Mouse (Mus musculus) bone marrow, adult 2 months (tissue): ENCODE results near the gene Acp2. TPM values are rescaled to one million over a fixed set of nuclear protein-coding genes. Genes with fewer than 3 reads are reported as not detected.

ENCODE experiments used
- H3K27ac ChIP-seq: fragments of 200-500 bp; 2 replicates; pipeline ENCODE4 v1.5.1; 2012; ENCODE audit warnings: low read depth, mild to moderate bottlenecking, control low read depth, inconsistent platforms, low read length; ENCODE audit not compliant: control insufficient read depth, poor library complexity, insufficient read depth
- H3K4me1 ChIP-seq: fragments of 200-500 bp; 2 replicates; pipeline ENCODE4 v1.6.1; 2011; ENCODE audit warnings: low read length; ENCODE audit not compliant: control insufficient read depth, insufficient read depth
- H3K4me3 ChIP-seq: fragments of 200-500 bp; replicated peaks from 2 replicates; pipeline ENCODE3; 2011; ENCODE audit warnings: mild to moderate bottlenecking, low read depth, low read length, control low read depth; ENCODE audit not compliant: control insufficient read depth
- CTCF ChIP-seq: fragments of 200-500 bp; IDR thresholded peaks from 2 replicates; pipeline ENCODE4 v1.5.1; 2011; ENCODE audit warnings: low read length, control low read depth; ENCODE audit not compliant: control insufficient read depth, insufficient read depth
- POLR2A ChIP-seq: fragments of 200-500 bp; IDR thresholded peaks from 2 replicates; pipeline ENCODE4 v1.6.1; 2011; ENCODE audit warnings: low read depth, mild to moderate bottlenecking, control low read depth, low read length, borderline replicate concordance; ENCODE audit not compliant: control insufficient read depth
- WGBS: fragments of 180-500 bp; shearing (Covaris S2); methylation state at CpG from one replicate; pipeline ENCODE4 v1.1.7; 2018; 5-methylcytosine and 5-hydroxymethylcytosine counted together
- polyA plus RNA-seq: library from polyadenylated mRNA; stranded (reverse); fragments of >200 nt; gene quantifications from 2 replicates; pipeline ENCODE4 v1.2.4, GENCODE M21; 2011; ENCODE audit warnings: low replicate concordance; ENCODE audit not compliant: missing spikeins, insufficient read depth, insufficient read length

The Acp2 gene
- polyA plus RNA-seq, 1 experiment, result 11.9 TPM

DNA sequence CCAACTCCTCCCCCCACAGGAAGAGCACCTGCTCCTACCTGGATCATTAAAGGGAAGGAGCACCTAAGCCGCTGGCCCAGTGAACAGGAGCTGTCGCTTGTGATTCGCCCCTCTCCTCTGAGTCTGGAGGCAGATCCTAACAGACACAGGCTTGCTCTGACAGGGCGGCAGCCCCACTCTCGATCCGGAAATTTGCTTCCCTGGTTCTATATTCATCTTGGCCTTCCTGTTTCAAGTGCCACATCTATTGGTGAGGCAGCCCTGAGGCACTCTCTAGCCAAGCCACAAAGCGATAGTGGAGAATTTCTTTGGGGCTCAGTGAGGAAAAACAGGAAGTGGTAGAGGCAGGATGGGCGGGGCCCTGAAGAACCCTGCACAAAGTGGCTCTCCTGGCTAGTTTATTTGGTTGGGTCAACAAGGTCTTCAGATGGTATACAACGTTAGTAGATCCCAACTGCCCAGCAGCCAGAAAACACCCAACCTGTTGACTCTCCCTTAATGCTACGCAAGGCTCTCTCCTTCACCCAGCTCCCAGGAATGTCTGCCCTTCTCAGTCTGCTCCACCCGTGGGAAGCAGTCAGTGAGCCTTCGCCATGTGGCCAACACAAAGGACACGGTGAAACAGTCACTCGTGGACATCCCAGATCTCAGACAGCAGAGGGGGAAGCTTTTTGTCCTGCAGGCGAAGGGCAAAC lies 18.8 kb upstream of the Acp2 start, which contains the start of gene Madd:
Gene Madd (minus strand): TSS at position 127 of the 695 bp plus-strand sequence.
- WGBS, result 19% methylated on average over 15 of the region's 15 CpGs

DNA sequence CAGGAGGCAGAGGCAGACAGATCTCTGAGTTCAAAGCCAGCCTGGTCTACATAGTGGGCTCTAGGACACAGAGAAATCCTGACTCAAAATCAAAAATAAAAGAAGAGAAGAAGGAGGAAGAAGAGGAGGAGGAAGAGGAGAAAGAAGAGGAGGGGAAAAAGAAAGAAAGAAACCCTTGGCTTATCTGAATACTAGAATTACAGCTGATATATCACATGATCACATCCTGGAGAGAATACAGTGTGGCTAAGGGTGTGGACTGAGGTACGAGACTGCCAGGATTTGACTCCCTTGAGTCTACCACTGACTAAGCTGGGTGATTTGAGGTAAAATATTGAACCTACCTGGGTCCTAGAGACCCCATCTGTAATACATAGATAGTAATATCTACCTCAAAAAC lies 16.5 kb upstream of the Acp2 start:
- 36% methylated on average over 1 of the region's 1 CpGs for WGBS
- Histone ChIP-seq H3K4me3 (no peak overlapping the region), H3K27ac (no peak overlapping the region), H3K4me1 (peaks cover 5% of the 10 kb centered on the region)
- TF ChIP-seq CTCF, result no peak
- TF ChIP-seq POLR2A, result no peak

More for the DNA sequence above, 18.8 kb upstream of the Acp2 start, which contains the start of gene Madd:
- 0 out of 2 replicates have a peak, but pooled peaks have one; percentile 30 for TF ChIP-seq POLR2A
- TF ChIP-seq CTCF, result no peak
- Histone ChIP-seq H3K27ac (peak within 1 kb of the TSS; percentile 90), H3K4me3 (peak within 1 kb of the TSS; percentile 78), H3K4me1 (peaks cover 5% of the 10 kb centered on the region; the same call in 1 of the 2 replicates)

DNA sequence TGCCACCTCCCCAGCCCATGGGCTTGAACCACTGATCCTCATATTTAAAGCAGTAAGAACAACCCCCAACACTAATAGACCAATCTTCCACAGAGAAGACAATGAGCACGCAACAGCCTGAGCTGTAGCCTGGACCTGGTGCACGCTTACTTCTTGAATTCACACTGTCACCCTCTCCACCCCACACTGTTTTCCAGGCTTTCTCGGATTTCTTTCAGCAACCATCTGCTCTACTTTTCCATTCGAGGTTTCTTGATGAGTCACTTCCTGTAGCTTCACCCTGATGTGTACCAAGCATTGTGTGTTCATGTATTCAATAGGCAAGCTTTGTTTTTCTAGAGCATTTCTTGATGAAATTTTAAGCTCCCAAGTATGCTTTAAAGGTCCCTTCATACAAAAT lies 15.3 kb upstream of the Acp2 start:
- Histone ChIP-seq H3K4me1 (peaks cover 3% of the 10 kb centered on the region), H3K4me3 (no peak overlapping the region), H3K27ac (no peak overlapping the region)
- WGBS, result 46% methylated on average over 4 of the region's 4 CpGs
- TF ChIP-seq CTCF (no peak), POLR2A (no peak)

DNA sequence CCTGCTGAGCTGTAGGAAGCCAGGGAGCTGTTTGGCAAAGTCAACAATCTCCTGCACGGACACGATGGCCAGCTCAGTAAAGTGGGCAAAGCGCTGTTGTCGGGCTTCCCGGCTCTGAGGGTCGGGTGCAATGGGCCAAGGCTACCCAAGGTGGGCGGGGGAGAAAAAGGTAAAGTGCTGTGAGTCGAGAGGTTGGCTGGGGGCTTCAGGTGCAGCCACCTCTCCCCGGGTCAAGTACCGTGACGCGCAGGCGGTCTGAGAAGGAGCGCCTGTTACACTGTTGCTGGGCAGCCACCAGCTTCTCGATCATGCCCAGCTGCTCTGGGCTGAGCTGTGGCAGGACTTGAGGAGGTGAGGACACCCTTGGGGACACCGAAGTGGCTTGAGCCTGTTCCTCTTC lies 12.2 kb upstream of the Acp2 start:
- no peak overlapping the region for H3K27ac ChIP-seq
- no peak overlapping the region for H3K4me3 ChIP-seq
- TF ChIP-seq POLR2A (no peak), CTCF (no peak)
- 91% methylated on average over 16 of the region's 16 CpGs for WGBS
- H3K4me1 ChIP-seq, result no peaks in the 10 kb centered on the region; the same call in none of the 2 replicates

DNA sequence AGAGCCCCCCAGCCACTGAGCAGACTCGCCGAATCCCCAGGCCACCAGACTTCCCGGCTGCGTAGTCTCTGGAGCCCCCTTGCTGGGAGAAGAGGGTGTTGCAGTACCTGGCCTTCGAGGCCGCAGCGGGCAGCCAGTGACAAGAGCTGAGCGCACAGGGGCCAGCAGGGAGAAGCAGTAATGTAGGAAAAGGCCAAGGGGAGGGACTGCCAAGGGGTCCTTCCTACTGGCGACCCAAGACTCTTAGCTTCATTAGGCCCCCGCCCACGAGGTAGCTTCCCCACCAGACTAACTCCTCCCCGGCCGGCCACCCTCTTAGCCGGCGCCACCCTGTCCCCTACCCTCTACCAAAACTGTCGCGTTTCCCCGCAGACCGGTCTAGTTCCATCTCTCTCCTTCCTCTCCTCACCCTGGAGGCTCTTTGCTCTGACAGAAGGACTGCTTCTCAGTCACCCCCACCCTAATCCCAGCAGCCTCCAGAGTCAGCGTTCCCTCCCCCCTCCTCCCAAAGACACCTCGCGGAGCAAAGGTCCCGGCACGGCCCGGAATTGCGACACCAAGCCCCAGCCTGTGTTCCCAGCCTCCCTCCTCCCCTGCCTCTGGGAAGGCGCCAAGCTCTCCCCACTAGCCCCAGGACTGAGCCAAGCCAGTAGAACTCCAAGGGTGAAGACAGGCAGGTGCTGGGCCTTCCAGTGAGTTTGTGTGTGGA lies 7.9 kb upstream of the Acp2 start:
- H3K27ac ChIP-seq, result peak overlapping the region; percentile 37; the same call in 1 of the 2 replicates
- peak overlapping the region; percentile 46 for H3K4me3 ChIP-seq
- TF ChIP-seq CTCF, result peak; percentile 77
- TF ChIP-seq POLR2A, result peak; percentile 35; the same call in 1 of the 2 replicates
- 5% methylated on average over 27 of the region's 27 CpGs for WGBS
- no peaks in the 10 kb centered on the region; the same call in 1 of the 2 replicates for H3K4me1 ChIP-seq

DNA sequence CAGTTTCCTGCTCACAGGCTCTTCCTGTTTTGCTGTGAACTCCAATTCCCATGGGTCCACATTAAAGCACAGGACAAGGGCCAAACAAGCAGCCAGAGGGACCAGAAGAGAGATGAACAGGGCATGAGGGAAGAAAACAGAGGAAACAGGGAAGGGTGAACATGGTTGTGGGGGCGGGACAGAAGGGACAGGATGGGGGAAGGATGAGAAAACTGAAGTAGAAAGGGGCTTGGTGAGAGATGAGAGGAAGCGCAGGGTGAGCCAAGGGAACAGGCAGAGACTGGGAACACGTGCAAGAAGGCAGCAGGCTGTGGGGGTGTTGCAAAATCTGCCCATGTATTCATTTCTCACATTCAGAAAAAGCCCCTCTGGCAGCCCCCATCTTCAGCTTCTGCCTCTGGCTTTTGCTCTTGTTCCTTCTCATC lies 6.1 kb upstream of the Acp2 start:
- 27% methylated on average over 3 of the region's 3 CpGs for WGBS
- H3K27ac ChIP-seq, result no peak overlapping the region
- no peak overlapping the region for H3K4me3 ChIP-seq
- no peaks in the 10 kb centered on the region for H3K4me1 ChIP-seq
- no peak for TF ChIP-seq POLR2A
- no peak for TF ChIP-seq CTCF

DNA sequence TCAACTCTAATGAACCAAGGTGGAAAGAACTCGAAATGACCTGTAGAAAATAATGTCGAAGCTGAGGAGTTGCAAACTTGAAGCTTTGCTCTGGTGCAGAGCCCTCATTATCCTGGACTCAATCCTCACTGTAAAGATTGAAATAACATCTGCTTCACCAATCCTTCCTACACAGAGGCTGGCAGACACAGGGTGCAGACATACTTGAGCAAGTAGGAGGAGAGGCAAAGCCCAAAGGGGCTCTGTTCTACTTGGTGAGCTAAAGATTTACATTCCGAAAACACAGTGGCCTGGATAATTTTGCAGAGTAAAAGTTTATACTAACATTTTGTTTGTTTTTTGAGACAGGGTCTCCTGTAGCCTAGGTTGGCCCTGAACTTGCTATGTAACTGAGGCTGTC lies 3.8 kb upstream of the Acp2 start:
- WGBS, result 82% methylated on average over 3 of the region's 3 CpGs

More for the DNA sequence above, 3.8 kb upstream of the Acp2 start:
- Histone ChIP-seq H3K27ac (no peak overlapping the region), H3K4me1 (no peaks in the 10 kb centered on the region), H3K4me3 (no peak overlapping the region)
- TF ChIP-seq CTCF (no peak), POLR2A (no peak)
